Mouse (Mus musculus) forebrain, postnatal 0 days (tissue): ENCODE measurements around the gene Tyw3. TPM values are rescaled to one million over a fixed set of nuclear protein-coding genes. Genes with fewer than 3 reads are reported as not detected.
"Not testable (repeated sequence)": the region's sequence is repeated elsewhere in the genome, so short reads cannot be mapped to it uniquely, and the experiment has no call there.

Experiments
- ATAC-seq: fragments of 200-750 bp; cut with Nextera tagmentation; 2 replicates; pipeline ENCODE4 v1.8.0; 2017; ENCODE audit warnings: mild to moderate bottlenecking, moderate library complexity
- DNase-seq: peaks from one replicate; pipeline ENCODE4 v3.0.0-alpha.2; 2015
- H3K27ac ChIP-seq: fragments of 300-500 bp; sonication (generic); 2 replicates; pipeline ENCODE4 v1.5.1; 2014; ENCODE audit warnings: low read depth, mild to moderate bottlenecking, antibody characterized with exemption, low read length, moderate library complexity, mixed read lengths
- H3K27me3 ChIP-seq: fragments of 300-500 bp; sonication (generic); 2 replicates; pipeline ENCODE4 v1.6.1; 2014; ENCODE audit warnings: mild to moderate bottlenecking, low read length, mixed read lengths; ENCODE audit not compliant: insufficient read depth
- H3K36me3 ChIP-seq: fragments of 300-500 bp; sonication (generic); 2 replicates; pipeline ENCODE4 v1.6.1; 2014; ENCODE audit warnings: mild to moderate bottlenecking, moderate library complexity; ENCODE audit not compliant: insufficient read depth
- H3K4me1 ChIP-seq: fragments of 300-500 bp; sonication (generic); 2 replicates; pipeline ENCODE4 v1.6.1; 2014; ENCODE audit warnings: antibody characterized with exemption; ENCODE audit not compliant: insufficient read depth
- H3K4me2 ChIP-seq: fragments of 300-500 bp; sonication (generic); 2 replicates; pipeline ENCODE4 v1.6.1; 2014; ENCODE audit warnings: low read depth, mild to moderate bottlenecking, moderate library complexity
- H3K4me3 ChIP-seq: fragments of 300-500 bp; sonication (generic); 2 replicates; pipeline ENCODE4 v1.5.1; 2014; ENCODE audit warnings: low read depth, low read length, mixed read lengths
- H3K9ac ChIP-seq: fragments of 300-500 bp; sonication (generic); 2 replicates; pipeline ENCODE4 v1.6.1; 2014; ENCODE audit warnings: mild to moderate bottlenecking
- H3K9me3 ChIP-seq: fragments of 300-500 bp; sonication (generic); 2 replicates; pipeline ENCODE4 v1.6.1; 2016; ENCODE audit warnings: low read length
- CTCF ChIP-seq: sonication (generic); IDR thresholded peaks from 2 replicates; pipeline ENCODE4 v1.5.1; 2016; ENCODE audit warnings: antibody characterized with exemption, control low read depth, low read depth
- WGBS: fragments of 180-500 bp; shearing (Covaris S2); extraction: QIAGEN DNeasy Blood & Tissue Kit; methylation state at CpG from one replicate; pipeline ENCODE4 v1.1.7; 2014; 5-methylcytosine and 5-hydroxymethylcytosine counted together
- polyA plus RNA-seq: library from polyadenylated mRNA; unstranded; fragments of >200 nt; fragmentation: Nextera tagmentation; extraction: Ambion mirVana; gene quantifications from 2 replicates; pipeline ENCODE4 v1.2.1, GENCODE M21; 2015
- total RNA-seq: library from RNA; depleted of rRNA; stranded (reverse); fragments of >200 nt; gene quantifications from 2 replicates; pipeline ENCODE4 v1.2.3, GENCODE M21; 2014; rRNA removed

The Tyw3 gene
- total RNA-seq (13.8 and 13.9 TPM in 2 replicates), polyA plus RNA-seq (8.1 and 8.5 TPM in 2 replicates)

GRCm38 (mm10) chr3:154596934-154597554 is at the start of gene Tyw3:
Tyw3 (minus strand) TSS chr3:154597104.
- peaks cover 19% of the 10 kb centered on the region for H3K36me3 ChIP-seq
- peak; percentile 97 for ATAC-seq

GRCm38 (mm10) chr3:154633091-154633490 is 36.2 kb upstream of the Tyw3 start:
- Histone ChIP-seq H3K4me1 (no peaks in the 10 kb centered on the region), H3K27ac (no peak overlapping the region), H3K4me2 (no peak overlapping the region), H3K27me3 (no peaks in the 10 kb centered on the region), H3K4me3 (no peak overlapping the region), H3K9me3 (no peaks in the 10 kb centered on the region), H3K9ac (no peak overlapping the region), H3K36me3 (no peaks in the 10 kb centered on the region)
- ATAC-seq (no peak), DNase-seq (no peak)
- TF ChIP-seq CTCF = no peak
- WGBS = 57% methylated on average over 5 of the region's 5 CpGs

More at GRCm38 (mm10) chr3:154596934-154597554, at the start of gene Tyw3:
- H3K27ac ChIP-seq = peak within 1 kb of the TSS; percentile 94
- peak; percentile 97 for DNase-seq
- peak within 1 kb of the TSS; percentile 77 for H3K9ac ChIP-seq
- no peaks in the 10 kb centered on the region for H3K9me3 ChIP-seq
- no peaks in the 10 kb centered on the region for H3K27me3 ChIP-seq
- 0 out of 2 replicates have a peak, but pooled peaks cover 3% of the 10 kb centered on the region for H3K4me1 ChIP-seq
- TF ChIP-seq CTCF = peak; percentile 74
- peak within 1 kb of the TSS; percentile 53 for H3K4me2 ChIP-seq
- peak within 1 kb of the TSS; percentile 74 for H3K4me3 ChIP-seq
- 1% methylated on average over 38 of the region's 38 CpGs for whole genome bisulfite sequencing

GRCm38 (mm10) chr3:154631281-154631680 is 34.4 kb upstream of the Tyw3 start:
- WGBS = 87% methylated on average over 2 of the region's 2 CpGs
- not testable (repeated sequence) for H3K4me3 ChIP-seq, H3K4me1 ChIP-seq, ATAC-seq, H3K27ac ChIP-seq, H3K9me3 ChIP-seq, DNase-seq, H3K27me3 ChIP-seq, H3K4me2 ChIP-seq, H3K9ac ChIP-seq, H3K36me3 ChIP-seq

GRCm38 (mm10) chr3:154628284-154628683 is 31.4 kb upstream of the Tyw3 start:
- no peak for ATAC-seq
- TF ChIP-seq CTCF = no peak
- no peak overlapping the region for H3K27ac ChIP-seq

GRCm38 (mm10) chr3:154616106-154616505 is 19.2 kb upstream of the Tyw3 start:
- Histone ChIP-seq H3K27ac (no peak overlapping the region), H3K9me3 (no peaks in the 10 kb centered on the region), H3K9ac (no peak overlapping the region), H3K4me3 (no peak overlapping the region), H3K4me1 (no peaks in the 10 kb centered on the region), H3K27me3 (no peaks in the 10 kb centered on the region), H3K4me2 (no peak overlapping the region), H3K36me3 (no peaks in the 10 kb centered on the region)
- 88% methylated on average over 4 of the region's 4 CpGs for WGBS
- no peak for TF ChIP-seq CTCF
- ATAC-seq = no peak
- no peak for DNase-seq

More at GRCm38 (mm10) chr3:154628284-154628683, 31.4 kb upstream of the Tyw3 start:
- Histone ChIP-seq H3K27me3 (no peaks in the 10 kb centered on the region), H3K4me3 (no peak overlapping the region), H3K9ac (no peak overlapping the region), H3K9me3 (no peaks in the 10 kb centered on the region), H3K4me1 (no peaks in the 10 kb centered on the region), H3K4me2 (no peak overlapping the region), H3K36me3 (no peaks in the 10 kb centered on the region)
- no peak for DNase-seq

GRCm38 (mm10) chr3:154615304-154615703 is 18.4 kb upstream of the Tyw3 start:
- Histone ChIP-seq H3K36me3 (no peaks in the 10 kb centered on the region), H3K27ac (no peak overlapping the region), H3K27me3 (no peaks in the 10 kb centered on the region), H3K9me3 (no peaks in the 10 kb centered on the region), H3K4me3 (no peak overlapping the region), H3K4me2 (no peak overlapping the region), H3K4me1 (no peaks in the 10 kb centered on the region), H3K9ac (no peak overlapping the region)
- WGBS = 73% methylated on average over 7 of the region's 7 CpGs
- DNase-seq = no peak
- TF ChIP-seq CTCF = no peak
- ATAC-seq = no peak

- DNase-seq (no peak), ATAC-seq (no peak)
- no peaks in the 10 kb centered on the region for H3K4me1 ChIP-seq
- H3K36me3 ChIP-seq = no peaks in the 10 kb centered on the region
- no peak for TF ChIP-seq CTCF
- H3K4me2 ChIP-seq = no peak overlapping the region
- H3K9me3 ChIP-seq = no peaks in the 10 kb centered on the region
- WGBS = 85% methylated on average over 8 of the region's 8 CpGs
- no peak overlapping the region for H3K9ac ChIP-seq
- H3K27ac ChIP-seq = no peak overlapping the region
- no peak overlapping the region for H3K4me3 ChIP-seq
- H3K27me3 ChIP-seq = no peaks in the 10 kb centered on the region
Observed at GRCm38 (mm10) chr3:154614771-154615170, 17.9 kb upstream of the Tyw3 start.
